Mouse (Mus musculus) layer of hippocampus, adult 18-20 months (tissue): Measurements from ENCODE around the gene Trpv2. TPM values are rescaled to one million over a fixed set of nuclear protein-coding genes. Genes with fewer than 3 reads are reported as not detected.

ENCODE experiments used
- DNase-seq, 2 experiments: peaks; one replicate each; pipeline ENCODE4 v3.0.0; 2022; ENCODE audit warnings: low spot score in 2 of 2
- total RNA-seq, 2 experiments: library from RNA; stranded (reverse); gene quantifications; 2 replicates each; pipeline ENCODE4 v1.2.3; 2021

Gene Trpv2
- total RNA-seq, 2 experiments from 2014 or later: 12.8 to 14.9 TPM

GRCm38 (mm10) chr11:62558152-62558551 lies 16.1 kb upstream of the Trpv2 start:
- DNase-seq: no peak

DNA sequence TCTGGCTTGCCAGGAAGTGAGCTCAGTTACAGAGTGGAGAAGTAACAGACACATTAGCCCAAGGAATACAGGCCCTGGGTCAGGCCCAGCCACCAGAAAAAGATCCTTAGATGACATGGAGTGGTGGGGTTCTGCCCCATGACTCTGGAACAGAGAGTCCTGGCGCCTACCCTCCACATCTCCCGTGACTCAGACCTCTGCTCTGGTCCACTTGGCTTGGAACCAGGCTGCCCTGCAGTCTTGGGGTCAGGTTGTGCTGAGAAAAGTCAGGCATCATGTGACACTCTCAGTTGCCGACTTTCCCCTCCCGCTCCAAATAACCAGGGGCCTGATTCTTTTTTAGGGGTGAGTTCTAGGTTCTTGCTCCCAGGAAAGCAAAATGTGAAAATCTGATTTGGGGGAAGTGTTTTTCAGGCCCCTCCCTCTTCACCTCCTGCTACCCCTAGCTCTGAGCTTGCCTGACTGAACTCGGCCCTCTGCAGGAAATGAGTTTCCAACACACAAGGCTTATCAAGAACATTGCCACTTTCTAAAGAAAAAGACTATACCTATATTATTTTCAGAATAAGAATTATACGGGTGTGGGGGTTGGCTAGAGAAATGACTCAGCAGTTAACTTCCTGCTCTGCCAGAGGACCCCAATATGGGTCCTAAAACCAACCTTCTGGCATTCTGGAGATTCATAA lies 15.2 kb upstream of the Trpv2 start:
- no peak for DNase-seq

DNA sequence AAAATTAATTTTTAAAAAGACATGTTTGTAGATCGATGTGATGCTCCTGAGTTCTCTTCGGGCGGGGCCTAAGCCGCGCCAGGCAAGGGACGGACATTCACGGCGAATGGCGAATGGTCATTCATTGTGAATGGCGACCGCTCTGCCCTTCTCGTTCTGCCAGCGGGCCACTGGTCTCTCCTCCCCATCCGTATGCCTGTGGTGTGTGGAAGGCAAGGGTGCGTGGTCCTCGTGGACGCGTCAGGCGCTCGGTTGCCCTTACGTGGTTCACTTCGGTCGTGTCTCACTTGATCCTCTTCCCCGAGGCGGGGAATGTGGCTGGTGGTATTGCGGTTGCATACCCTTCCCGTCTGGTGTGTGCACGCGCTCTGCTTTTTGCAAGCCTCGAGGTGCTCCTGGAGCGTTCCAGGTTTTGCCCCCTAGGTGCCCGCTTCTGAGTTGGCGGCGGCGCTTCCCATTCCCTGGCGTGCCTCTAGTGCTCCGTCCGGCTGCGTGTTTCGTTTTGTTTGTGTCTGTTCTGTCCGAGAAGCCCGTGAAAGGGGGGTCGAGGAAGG lies 13.7 kb upstream of the Trpv2 start:
- DNase-seq: no peak

GRCm38 (mm10) chr11:62563590-62563989 lies 10.7 kb upstream of the Trpv2 start:
- no peak for DNase-seq

- no peak for DNase-seq
These were observed 8.5 kb upstream of the Trpv2 start for GRCm38 (mm10) chr11:62565747-62566146.

GRCm38 (mm10) chr11:62566211-62566610 lies 8.1 kb upstream of the Trpv2 start:
- DNase-seq: no peak

GRCm38 (mm10) chr11:62568300-62568699 lies 6.0 kb upstream of the Trpv2 start:
- DNase-seq: no peak

DNA sequence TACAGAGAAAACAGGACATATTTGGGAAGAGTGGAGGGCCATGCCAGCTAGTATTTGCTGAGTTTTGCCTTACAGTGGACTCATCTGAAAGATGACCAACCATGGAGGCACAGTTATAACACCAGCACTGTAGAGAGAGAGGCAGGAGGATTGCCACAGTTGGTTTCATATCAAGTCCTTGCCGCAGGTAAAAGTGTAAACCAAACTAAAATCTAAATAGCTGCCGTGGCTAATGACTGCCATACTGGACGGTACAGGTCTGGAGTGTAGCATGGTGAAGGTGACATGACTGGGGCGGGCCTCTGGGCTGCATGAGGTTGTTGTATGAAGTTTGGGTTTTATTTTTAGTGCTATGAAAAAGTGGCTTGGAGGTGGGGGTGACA lies 408 bp downstream of the Trpv2 start:
- no peak for DNase-seq

- DNase-seq: peak; percentile 74 to 93
These were observed 992 bp downstream of the Trpv2 start for GRCm38 (mm10) chr11:62575297-62575658.

GRCm38 (mm10) chr11:62575659-62576438 lies 1.6 kb downstream of the Trpv2 start:
- peak; percentile 37 to 42 for DNase-seq

- no peak for DNase-seq
These were observed 2.4 kb downstream of the Trpv2 start for GRCm38 (mm10) chr11:62576530-62577152.

- DNase-seq: no peak
These were observed 8.7 kb downstream of the Trpv2 start for GRCm38 (mm10) chr11:62583031-62583430.

- DNase-seq: no peak
These were observed 10.5 kb downstream of the Trpv2 start for GRCm38 (mm10) chr11:62584671-62585206.

GRCm38 (mm10) chr11:62587034-62587433 lies 12.7 kb downstream of the Trpv2 start:
- no peak for DNase-seq

- no peak for DNase-seq
These were observed 15.1 kb downstream of the Trpv2 start for GRCm38 (mm10) chr11:62589391-62589790.

DNA sequence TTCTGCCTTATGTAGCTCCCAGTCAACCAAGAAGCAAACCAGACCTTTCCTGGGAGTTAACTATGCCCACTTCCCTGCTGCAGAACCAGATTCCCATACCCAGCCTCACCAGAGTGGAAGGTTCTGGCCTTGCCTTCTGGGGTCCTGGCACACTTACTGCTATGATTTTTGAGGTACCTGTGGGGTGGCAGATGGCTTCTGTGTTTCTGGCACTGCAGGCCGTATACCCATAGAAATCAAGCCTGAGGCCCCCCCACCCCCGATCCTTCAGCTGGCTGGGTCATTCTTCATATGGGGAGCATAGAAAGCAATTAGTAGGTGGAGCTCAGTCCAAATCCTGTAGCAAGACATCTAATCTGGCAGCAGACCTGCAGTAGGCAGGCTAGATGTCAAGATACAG lies 16.7 kb downstream of the Trpv2 start:
- DNase-seq: no peak

DNA sequence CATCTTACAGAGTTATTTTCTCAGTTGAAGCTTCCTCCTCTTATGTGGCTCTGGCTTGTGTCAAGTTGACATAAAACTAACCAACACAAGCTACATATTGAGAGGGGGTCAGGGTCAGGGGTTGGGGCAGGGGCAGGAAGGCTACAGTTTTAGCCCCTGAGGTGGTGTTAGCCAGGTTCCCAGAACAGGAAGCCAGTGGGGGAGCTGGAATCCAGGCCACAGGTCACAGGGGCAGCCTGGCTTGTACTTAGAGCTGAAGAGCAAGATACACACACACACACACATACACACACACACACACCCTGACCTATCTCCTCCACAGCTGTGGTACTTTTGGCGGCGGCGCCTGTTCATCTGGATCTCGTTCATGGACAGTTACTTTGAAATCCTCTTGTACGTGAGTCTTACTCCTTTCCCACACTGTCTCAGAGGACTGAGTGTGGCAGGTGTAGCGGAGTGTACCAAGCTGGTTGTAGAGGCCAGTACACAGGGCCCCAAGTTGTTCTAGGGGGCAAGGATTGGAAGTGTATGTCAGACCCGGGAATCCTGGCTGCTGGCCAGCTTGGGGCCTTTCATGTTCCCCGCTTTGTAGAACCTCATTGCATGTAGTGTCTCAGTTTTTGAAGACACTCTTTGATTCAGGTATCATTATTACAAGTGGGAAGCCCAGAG lies 17.8 kb downstream of the Trpv2 start:
- DNase-seq: no peak

- DNase-seq: no peak
These were observed 24.3 kb downstream of the Trpv2 start for GRCm38 (mm10) chr11:62598571-62598970.

GRCm38 (mm10) chr11:62601732-62602618 lies 27.7 kb downstream of the Trpv2 start:
- DNase-seq: no peak

DNA sequence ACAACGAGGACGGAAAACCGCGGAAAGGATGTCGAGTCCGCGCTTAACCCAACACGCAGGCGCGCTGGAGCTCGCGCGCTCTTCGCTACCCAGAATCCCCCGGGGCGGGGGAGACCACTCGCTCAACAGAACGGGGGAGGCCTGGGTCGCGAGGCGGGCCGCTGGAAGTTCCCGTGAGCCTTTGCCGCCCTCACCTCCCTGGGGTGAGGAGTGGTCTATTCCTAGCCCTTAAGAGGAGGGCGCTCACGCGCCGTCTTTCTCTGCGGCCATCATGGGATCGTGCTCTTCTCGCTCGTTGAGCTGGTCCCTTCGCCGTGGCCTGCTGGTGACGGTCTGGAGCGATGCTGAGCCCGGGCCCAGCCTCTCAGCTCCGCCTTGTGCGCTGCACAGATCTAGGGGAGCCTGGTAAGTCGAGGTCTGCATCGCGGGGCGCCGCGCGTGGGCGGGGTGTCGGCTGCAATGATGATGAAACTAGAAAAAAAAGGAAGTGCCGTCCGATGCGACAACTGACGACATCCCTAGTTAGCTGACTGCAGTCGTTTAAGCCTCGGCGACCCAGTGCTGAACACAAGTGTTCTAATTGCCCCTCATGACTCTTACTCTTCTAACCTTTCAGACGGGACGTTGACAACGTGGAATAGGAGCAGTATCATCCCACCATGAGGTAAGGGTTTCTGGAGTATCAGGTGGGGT lies 28.5 kb downstream of the Trpv2 start:
- DNase-seq: peak; percentile 97 to 98
